Mouse (Mus musculus): ENCODE measurements at regions not wholly inside any gene's neighbourhood (a gene's known extent, or its start where the extent isn't known, plus 50 kb on each side); places are given as distances from the start of the nearest gene placed in this dataset.

DNA sequence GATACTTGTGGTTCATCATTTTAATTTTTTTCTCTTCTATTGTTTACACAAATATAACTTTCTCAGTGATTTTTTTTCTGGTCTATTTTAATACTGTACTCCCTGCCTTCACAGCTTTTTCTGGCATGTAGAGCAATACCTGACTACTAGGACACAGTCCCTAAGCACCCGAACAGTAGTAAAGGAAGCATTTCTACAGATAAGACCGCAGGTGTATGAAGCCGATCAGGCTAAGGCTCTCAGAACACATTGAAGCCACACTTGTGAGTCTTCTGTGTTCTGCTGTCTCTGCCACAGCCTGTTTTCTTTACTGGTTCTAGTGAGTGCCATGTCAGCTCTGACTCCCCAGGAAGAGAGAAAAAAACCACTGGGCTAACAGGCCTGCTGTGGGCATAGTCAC lies 102.2 kb upstream of the Peli1 start:
- no peak for TF ChIP-seq POLR2A (IDR thresholded peaks at IDR 0.05; ENCODE audit: insufficient read depth, low read length)
- TF ChIP-seq CTCF (IDR thresholded peaks at IDR 0.05; ENCODE audit: low read depth, low read length): no peak
- TF ChIP-seq EP300 (IDR thresholded peaks at IDR 0.05; ENCODE audit: insufficient read depth, low read depth, low read length): no peak

All from ES-Bruce4 (cell line).